Mouse (Mus musculus) erythroblast, embryonic 14.5 days (primary cell): ENCODE measurements around the gene Ndrg4.

Source experiments
- GATA1 ChIP-seq: IDR thresholded peaks from 2 replicates; pipeline ENCODE4 v1.6.1; 2012; ENCODE audit warnings: low read length, inconsistent platforms, mixed read lengths
- TAL1 ChIP-seq: IDR thresholded peaks from 3 replicates; pipeline ENCODE4 v1.6.1; 2012; ENCODE audit warnings: low read length, inconsistent platforms, mixed read lengths

GRCm38 (mm10) chr8:95696661-95697060, 19.9 kb downstream of the Ndrg4 start:
- TF ChIP-seq TAL1 (no peak), GATA1 (no peak)
